Mouse (Mus musculus): ENCODE measurements around the gene Ssh3. TPM values are rescaled to one million over a fixed set of nuclear protein-coding genes. Genes with fewer than 3 reads are reported as not detected.

Gene Ssh3
- total RNA-seq, 1 experiment from 2014 or later: 23.7 TPM

DNA sequence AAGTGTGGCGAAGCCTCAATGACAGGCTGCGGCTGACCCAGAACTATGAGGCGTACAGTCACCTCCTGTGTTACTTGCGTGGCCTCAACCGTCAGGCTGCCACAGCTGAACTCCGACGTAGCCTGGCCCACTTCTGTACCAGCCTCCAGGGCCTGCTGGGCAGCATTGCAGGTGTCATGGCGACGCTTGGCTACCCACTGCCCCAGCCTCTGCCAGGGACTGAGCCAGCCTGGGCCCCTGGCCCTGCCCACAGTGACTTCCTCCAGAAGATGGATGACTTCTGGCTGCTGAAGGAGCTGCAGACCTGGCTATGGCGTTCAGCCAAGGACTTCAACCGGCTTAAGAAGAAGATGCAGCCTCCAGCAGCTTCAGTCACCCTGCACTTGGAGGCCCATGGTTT, 46.8 kb downstream of the Ssh3 start:
- ATAC-seq (replicated peaks; ENCODE audit: insufficient number of reproducible peaks, low FRiP score, low TSS enrichment, poor library complexity, severe bottlenecking): peak; percentile 42

DNA sequence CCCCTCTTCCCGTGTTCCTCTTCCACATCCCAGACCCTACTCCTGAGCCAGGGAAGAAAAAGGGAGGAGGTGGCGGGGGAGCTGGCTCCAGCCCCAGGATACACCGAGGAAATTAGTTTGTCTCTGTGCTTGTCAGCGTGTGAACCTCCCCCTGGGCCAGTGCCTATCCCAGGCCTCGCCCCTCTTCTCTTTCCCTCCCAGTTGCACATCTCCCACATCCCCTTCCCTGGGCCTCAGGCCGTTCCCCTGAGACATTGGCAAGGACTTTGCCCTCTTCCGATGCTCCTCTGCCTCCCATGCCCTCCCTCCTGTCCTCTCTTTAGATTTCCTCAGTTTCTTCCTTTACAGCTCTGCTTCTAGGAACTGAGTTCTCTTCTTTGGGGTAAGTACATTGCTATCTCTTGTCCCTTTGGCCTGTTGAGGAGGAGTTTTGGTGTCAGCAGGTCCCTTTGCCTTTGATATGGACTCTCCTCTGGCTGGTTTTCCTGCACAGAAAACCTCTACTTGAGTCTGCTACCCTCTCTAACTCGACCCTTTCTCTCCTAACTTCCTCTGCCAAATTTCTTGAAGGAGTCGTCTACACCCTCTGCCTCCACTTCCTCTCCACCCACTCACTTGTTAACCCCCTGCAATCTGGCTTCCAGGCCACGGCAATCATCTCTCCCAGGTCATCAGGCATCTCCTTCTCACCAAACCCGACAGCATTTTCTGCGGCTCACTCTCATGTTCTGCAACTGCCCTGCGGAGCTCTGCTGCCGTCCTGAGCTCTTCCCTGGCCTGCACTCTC, 47.8 kb downstream of the Ssh3 start:
- 0 out of 2 replicates have a peak, but pooled peaks have one; percentile 40 for ATAC-seq (replicated peaks; ENCODE audit: insufficient number of reproducible peaks, low FRiP score, low TSS enrichment, poor library complexity, severe bottlenecking)

DNA sequence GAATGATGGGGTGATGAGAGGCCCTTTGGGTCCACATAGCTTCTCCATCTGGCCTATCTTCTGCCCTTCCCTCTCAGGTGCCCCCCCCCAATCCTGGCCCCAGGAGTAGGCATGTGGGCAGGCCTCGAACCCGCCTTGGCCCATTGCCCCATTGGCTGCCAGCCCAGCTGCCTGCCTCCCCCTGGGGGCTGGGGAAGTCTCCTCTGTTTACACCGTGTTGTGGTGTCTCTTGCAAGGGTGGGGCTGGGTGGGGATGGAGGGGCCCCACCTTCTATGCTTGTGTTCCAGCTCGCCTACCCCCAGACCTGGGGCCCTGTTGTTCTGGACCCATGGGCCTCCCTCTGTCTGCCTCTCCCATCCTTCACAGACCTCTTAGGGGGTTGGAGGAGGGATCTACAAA, 48.6 kb downstream of the Ssh3 start:
- no peak for ATAC-seq (replicated peaks; ENCODE audit: insufficient number of reproducible peaks, low FRiP score, low TSS enrichment, poor library complexity, severe bottlenecking)

DNA sequence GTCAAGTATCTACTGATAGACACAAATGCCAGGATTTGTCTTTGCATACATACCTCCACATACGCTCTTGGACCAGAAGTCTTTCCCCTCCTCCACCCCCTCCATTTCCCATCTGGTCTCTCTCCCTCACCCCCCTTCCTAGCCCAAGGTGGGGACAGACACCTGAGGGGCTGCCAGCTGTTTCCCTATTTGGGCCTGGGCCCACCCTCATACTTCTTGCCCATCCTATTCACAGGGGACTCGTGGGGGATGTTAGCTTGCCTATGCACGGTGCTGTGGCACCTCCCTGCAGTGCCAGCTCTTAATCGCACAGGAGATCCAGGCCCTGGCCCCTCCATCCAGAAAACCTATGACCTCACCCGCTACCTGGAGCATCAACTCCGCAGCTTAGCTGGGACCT, 49.0 kb downstream of the Ssh3 start:
- no peak for ATAC-seq (replicated peaks; ENCODE audit: insufficient number of reproducible peaks, low FRiP score, low TSS enrichment, poor library complexity, severe bottlenecking)

DNA sequence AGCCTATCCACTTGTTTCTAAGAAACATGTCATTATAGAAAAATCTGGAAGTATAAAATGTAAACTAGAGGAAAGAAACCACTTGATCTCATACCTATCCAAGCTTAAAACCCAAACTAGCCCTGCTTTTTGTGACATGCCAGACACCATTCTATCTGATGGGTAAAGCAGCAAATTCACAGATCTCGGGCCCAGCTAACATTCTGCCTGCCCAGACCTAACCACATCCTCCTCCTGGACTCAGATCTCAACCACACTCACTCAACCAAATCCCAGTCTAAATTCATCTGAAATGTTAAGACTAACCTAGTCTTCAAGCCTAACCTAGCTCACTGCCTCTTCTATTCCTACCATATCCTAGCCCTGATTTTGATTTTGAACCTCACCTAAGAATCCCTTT, 50.2 kb downstream of the Ssh3 start:
- no peak for ATAC-seq (replicated peaks; ENCODE audit: insufficient number of reproducible peaks, low FRiP score, low TSS enrichment, poor library complexity, severe bottlenecking)

DNA sequence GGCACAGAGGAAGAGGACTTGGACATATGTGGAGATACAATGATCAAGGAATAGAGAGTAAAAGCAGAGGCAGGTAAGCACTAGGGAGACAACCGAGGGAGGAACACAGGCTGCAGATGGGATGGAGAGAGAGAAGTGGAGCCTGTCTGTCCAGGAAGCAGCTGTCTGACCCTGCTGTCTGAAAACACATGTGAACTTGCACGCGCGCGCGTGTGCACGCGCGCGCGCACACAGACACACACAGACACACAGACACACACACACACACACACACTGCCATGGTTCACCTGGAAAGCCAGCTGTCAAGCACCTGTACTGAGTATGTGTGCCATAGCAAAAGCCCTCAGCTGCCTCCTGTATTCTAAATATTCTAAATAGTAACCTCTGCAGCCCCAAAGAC, 50.7 kb downstream of the Ssh3 start:
- no peak for ATAC-seq (replicated peaks; ENCODE audit: insufficient number of reproducible peaks, low FRiP score, low TSS enrichment, poor library complexity, severe bottlenecking)

DNA sequence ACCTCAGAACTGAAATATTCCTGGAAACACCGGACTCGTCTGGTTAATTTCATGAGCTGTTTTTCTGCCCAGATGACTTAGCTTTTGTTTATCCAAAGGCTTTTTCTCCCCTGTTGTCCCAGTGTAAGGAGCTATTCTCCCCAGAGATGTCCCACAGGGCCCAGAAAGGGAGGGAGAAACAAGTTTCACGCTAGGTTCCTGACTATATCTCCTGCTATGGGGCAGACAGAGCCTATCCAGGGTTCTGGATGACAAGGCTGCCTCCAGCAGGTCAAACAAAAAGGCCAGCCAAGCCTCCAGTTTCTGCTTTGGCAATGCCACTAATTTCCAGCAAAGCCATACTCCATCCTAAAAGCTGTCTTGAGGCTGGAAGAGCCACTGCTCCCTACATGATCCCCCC, 51.1 kb downstream of the Ssh3 start:
- ATAC-seq (replicated peaks; ENCODE audit: insufficient number of reproducible peaks, low FRiP score, low TSS enrichment, poor library complexity, severe bottlenecking): no peak

DNA sequence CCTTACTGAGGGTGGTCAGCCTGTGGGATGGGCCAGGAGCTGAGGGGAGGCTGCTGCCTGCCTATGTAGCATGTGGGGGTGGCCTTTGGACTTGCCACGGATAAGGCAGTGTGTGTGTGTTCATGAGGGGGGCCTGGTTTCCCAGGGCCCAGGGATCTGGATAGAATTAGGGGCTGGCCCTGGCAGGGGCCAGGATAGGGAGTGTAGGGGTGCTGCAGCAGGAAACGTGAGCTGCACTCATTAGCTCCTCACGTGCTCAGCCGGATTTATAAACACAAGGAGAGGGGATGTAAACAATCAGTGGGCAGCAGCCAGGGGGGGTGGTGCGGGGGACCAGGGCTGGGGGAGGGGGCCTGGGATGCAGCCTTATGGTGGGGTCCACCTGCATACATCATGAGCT, 51.8 kb downstream of the Ssh3 start:
- ATAC-seq (replicated peaks; ENCODE audit: insufficient number of reproducible peaks, low FRiP score, low TSS enrichment, poor library complexity, severe bottlenecking): no peak

DNA sequence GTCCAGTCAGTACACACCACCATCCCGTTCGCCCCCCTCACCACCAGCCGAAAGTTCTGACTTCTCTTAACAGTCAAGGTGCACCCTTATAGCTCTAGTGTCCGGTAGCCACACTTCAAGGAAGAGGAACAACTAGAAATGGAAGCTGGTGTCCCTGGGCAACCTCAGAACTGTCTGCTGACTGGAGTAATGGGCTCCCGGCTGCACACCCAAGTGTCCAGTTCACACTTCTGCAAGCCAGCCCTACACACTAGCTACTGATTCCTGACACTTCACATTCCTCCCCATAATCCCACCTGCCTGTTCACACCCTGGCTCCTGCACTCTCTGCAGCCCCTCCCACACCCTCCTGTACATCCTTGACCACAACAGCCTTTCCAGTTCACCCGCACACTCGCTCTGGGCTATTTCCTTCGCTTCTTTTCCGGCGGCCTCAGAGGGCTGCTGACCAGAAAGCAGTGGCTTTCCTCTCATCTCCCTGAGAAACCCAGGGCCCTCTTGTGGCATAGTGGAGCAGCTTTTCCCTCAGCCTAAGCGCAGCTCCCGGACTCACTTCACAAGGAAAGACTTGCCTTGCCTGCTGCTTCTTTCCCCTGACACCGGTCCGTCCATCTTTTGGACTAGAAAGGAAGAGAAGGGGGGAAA, 52.8 kb downstream of the Ssh3 start:
- no peak for ATAC-seq (replicated peaks; ENCODE audit: insufficient number of reproducible peaks, low FRiP score, low TSS enrichment, poor library complexity, severe bottlenecking)

DNA sequence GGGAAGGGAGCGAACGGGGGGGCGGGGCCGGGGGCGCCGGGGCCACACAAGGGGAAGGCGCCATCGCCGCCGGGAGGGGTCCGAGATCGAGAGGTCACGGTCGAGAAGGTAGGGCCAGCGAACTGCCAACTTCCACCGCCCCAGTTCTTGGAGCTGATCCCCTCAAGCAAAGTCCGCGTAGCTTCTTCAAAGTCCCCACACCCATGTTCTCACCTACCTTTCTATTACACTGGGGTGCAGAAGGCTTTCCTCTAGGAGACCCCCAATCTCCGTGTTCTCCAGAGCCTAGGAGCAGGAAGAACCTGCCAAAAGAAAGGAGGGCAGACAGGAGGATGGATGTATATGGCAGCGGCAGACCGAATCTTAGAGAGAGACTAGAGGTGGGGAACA, 53.5 kb downstream of the Ssh3 start:
- ATAC-seq (replicated peaks; ENCODE audit: insufficient number of reproducible peaks, low FRiP score, low TSS enrichment, poor library complexity, severe bottlenecking): no peak

DNA sequence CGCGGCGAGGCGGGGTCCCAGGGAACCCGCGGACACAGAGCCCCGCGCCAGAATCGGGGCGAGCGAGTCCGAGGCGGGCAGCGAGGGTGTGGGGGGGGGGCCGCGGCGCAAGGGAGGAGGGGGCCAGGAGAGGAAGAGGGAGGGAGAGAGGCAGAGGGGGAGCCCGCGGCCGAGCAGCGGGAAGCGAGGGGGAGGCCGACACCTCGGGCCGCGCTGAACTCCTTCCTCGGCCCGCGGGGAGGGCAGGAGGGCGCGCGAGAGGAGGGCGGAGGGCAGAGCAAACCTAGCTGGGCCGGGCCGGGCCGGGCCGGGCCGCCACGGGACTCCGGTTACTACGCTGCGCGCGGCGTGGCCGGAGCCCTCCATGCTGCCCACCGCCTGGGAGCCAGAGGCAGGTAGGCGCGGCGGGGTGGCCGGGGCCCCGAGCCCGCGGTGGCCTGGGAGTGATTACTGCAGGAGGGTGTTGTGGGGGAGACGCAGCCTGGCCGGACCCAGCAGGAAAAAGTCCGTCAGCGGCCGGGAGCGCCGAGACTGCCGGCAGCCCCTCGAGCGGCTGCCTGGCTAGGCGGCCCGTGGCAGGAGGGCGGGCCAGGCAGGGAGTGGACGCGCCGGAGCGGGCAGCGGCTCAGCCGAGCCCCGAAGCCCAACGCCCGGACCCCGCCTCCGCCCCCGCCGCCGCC, 54.1 kb downstream of the Ssh3 start:
- ATAC-seq (replicated peaks; ENCODE audit: insufficient number of reproducible peaks, low FRiP score, low TSS enrichment, poor library complexity, severe bottlenecking): no peak

DNA sequence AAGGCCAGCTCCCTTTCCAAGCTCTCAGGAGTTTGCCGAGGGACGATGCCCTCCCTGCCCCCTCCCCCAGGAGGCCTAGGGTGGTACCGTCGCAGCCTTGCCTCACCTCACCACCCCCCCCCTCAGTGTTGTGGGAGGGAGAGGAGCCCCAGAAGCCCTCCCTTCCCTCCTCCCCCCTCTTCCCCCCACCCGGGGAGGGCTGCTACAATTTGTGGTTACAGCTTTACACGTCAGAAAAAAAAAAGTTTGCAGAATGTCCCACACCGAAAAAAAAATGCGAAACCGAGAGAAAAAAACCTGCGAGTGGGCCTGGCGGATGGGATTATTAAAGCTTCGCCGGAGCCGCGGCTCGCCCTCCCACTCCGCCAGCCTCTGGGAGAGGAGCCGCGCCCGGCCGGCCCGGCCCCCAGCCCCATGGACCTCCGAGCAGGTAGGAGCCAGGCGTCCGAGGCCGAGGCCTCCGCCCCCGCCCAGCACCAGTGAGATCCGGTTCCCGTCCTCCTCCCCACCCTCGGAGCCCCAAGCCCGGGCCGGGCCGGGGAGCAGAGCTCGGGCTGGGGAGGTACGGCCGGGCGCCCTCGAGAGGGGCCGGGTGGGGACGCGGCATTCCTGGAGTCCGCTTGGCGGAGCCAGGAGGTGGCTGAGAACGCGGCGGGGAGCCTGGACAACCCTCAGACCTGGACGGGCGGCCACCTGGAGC, 54.8 kb downstream of the Ssh3 start, which contains the start of the genes Clcf1 and AC109138.7:
Gene Clcf1, plus strand, starts transcription at position 168 of the 700 bp plus-strand sequence.
Gene AC109138.7, plus strand, starts transcription at position 287 of the 700 bp plus-strand sequence.
- peak; percentile 34 for ATAC-seq (replicated peaks; ENCODE audit: insufficient number of reproducible peaks, low FRiP score, low TSS enrichment, poor library complexity, severe bottlenecking)

DNA sequence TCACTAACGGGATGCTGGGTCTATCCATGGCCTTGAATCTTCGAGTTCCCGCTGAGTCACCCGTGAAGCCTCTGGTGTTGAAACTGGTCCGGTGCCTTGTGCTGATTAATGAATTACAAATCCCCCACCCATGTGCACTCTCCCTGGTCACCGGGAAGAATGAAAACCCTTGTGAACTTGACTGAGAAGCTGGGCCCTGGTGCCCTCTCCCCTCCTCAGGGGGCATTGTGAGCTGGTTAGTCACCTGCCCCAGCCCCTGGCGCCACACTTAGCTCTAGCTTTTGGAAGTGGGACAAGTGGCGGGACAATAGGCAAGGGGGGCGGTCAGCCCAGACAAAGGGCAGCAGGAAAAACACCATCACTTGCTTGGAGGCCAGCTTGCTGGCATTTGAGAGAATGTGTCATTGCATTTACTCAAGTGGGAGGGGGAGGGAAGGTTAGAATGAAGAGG, 55.4 kb downstream of the Ssh3 start:
- no peak for ATAC-seq (replicated peaks; ENCODE audit: insufficient number of reproducible peaks, low FRiP score, low TSS enrichment, poor library complexity, severe bottlenecking)

DNA sequence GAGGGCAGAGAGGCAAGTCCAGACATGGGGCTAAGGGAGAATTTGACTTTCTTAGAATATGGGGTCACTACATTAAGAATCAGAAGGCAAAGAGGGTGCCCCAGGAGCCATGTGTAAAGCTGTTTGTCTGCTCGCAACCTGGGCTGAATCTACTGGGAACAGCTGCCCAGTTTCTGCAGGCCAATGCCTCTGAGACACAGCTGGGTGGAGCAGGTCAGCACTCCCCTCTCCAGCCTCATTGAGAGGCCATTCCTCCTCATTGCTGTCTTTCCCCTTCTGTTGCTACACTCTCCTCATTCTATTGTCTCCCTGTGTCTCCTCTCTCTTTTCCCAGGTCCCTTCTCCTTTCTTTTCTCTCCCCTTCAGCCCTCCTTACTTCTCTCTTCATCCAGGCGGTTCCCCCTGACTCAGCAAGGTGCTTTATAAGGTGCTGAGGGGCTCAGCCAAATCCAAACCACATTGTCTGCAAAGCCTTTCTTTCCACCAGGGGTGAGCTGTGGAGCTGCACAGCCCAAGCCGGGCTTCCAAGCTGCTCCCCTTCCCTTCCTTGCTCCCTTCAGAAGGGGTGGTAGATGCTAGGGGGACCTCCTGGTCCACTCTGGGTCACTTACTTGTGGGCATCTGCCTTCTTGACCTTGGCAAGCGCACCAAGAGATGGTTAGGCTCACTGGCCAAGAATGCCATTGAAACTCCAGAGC, 56.9 kb downstream of the Ssh3 start:
- ATAC-seq (replicated peaks; ENCODE audit: insufficient number of reproducible peaks, low FRiP score, low TSS enrichment, poor library complexity, severe bottlenecking): no peak

Other genes starting within 250 kb of the Ssh3 start
- 101 to 129 TPM (median 104 TPM) in 3 replicates for gene Gstp1, start 231.2 kb downstream of the Ssh3 start, total RNA-seq (2017)
- not detected in 3 replicates for gene Gstp2, start 223.2 kb downstream of the Ssh3 start, total RNA-seq (2017)
- 2.8 to 10.8 TPM (median 5.8 TPM) in 3 replicates for gene Gstp3, start 209.6 kb downstream of the Ssh3 start, total RNA-seq (2017)
- not detected in 3 replicates for gene Cabp2, start 187.6 kb downstream of the Ssh3 start, total RNA-seq (2017)
- gene Cdk2ap2, start 172.0 kb downstream of the Ssh3 start, total RNA-seq (2017): 77.3 to 120 TPM (median 92.6 TPM) in 3 replicates
- 127 to 142 TPM (median 137 TPM) in 3 replicates for gene Pitpnm1, start 169.2 kb downstream of the Ssh3 start, total RNA-seq (2017)
- gene Aip, start 143.3 kb downstream of the Ssh3 start, total RNA-seq (2017): 94.2 to 132 TPM (median 124 TPM) in 3 replicates
- gene Gpr152, start 129.4 kb downstream of the Ssh3 start, total RNA-seq (2017): 0.29 to 0.43 TPM in 2 of 3 replicates, not detected in the other
- gene Cabp4, start 125.1 kb downstream of the Ssh3 start, total RNA-seq (2017): not detected in 3 replicates
- gene Coro1b, start 120.6 kb downstream of the Ssh3 start, total RNA-seq (2017): 209 to 226 TPM (median 217 TPM) in 3 replicates
- 133 to 326 TPM (median 178 TPM) in 3 replicates for gene Ptprcap, start 115.6 kb downstream of the Ssh3 start, total RNA-seq (2017)
- gene Rps6kb2, start 105.8 kb downstream of the Ssh3 start, total RNA-seq (2017): 22.8 to 27.8 TPM (median 27.0 TPM) in 3 replicates
- gene Carns1, start 93.7 kb downstream of the Ssh3 start, total RNA-seq (2017): 14.1 to 18.7 TPM (median 14.2 TPM) in 3 replicates
- 71.5 to 178 TPM (median 83.5 TPM) in 3 replicates for gene Tbc1d10c, start 77.9 kb downstream of the Ssh3 start, total RNA-seq (2017)
- gene Ppp1ca, start 77.1 kb downstream of the Ssh3 start, total RNA-seq (2017): 479 to 544 TPM (median 541 TPM) in 3 replicates
- 19.1 to 26.3 TPM (median 20.7 TPM) in 3 replicates for gene Rad9a, start 67.5 kb downstream of the Ssh3 start, total RNA-seq (2017)
- gene Clcf1, start 54.9 kb downstream of the Ssh3 start, total RNA-seq (2017): 10.2 to 28.8 TPM (median 19.7 TPM) in 3 replicates
- gene AC109138.7, start 54.8 kb downstream of the Ssh3 start, total RNA-seq (2017): not detected in 3 replicates
- 94.0 to 149 TPM (median 107 TPM) in 3 replicates for gene Pold4, start 37.3 kb downstream of the Ssh3 start, total RNA-seq (2017)
- 2.4 to 21.5 TPM (median 12.0 TPM) in 3 replicates for gene Ankrd13d, start 14.0 kb upstream of the Ssh3 start, total RNA-seq (2017)
- 270 to 475 TPM (median 366 TPM) in 3 replicates for gene Grk2, start 37.0 kb upstream of the Ssh3 start, total RNA-seq (2017)
- 109 to 142 TPM (median 139 TPM) in 3 replicates for gene Kdm2a, start 129.1 kb upstream of the Ssh3 start, total RNA-seq (2017)
- gene Rhod, start 170.3 kb upstream of the Ssh3 start, total RNA-seq (2017): not detected in 3 replicates
- gene Syt12, start 208.3 kb upstream of the Ssh3 start, total RNA-seq (2017): not detected in 3 replicates
- gene 2010003K11Rik, start 229.4 kb upstream of the Ssh3 start, total RNA-seq (2017): not detected in 3 replicates
- 0.58 TPM in 1 of 3 replicates, not detected in the others for gene Pcx, start 241.3 kb upstream of the Ssh3 start, total RNA-seq (2017)

Measured in monocyte, adult 5-6 weeks (primary cell).